Mouse (Mus musculus) left cerebral cortex, postnatal 14 days (tissue): ENCODE results near the gene Pex10. TPM values are rescaled to one million over a fixed set of nuclear protein-coding genes. Genes with fewer than 3 reads are reported as not detected.

Experiments
- DNase-seq, 2 experiments: peaks; one replicate each; pipeline ENCODE4 v3.0.0; 2021 to 2022; ENCODE audit warnings: low spot score in 2 of 2, mixed read lengths in 1 of 2
- intact Hi-C: fragments of 180-260 bp; cut with DNase I; formaldehyde crosslinking; loops from one replicate; pipeline ENCODE4 v1.15.1; 2025
- total RNA-seq, 2 experiments: library from RNA; stranded (reverse); gene quantifications; 2 replicates each; pipeline ENCODE4 v1.2.3; 2021

The Pex10 gene
- total RNA-seq, 2 experiments from 2014 or later = 21.2 to 23.1 TPM

- no peak for DNase-seq
- intact Hi-C loops = no loop called here
Observed at GRCm38 (mm10) chr4:155089241-155089640, 22.4 kb downstream of the Pex10 start.

GRCm38 (mm10) chr4:155090147-155090546 lies 23.3 kb downstream of the Pex10 start:
- no peak for DNase-seq
- intact Hi-C loops = no loop called here

- intact Hi-C loops = no loop called here
- DNase-seq = no peak
Observed at GRCm38 (mm10) chr4:155090688-155091449, 24.1 kb downstream of the Pex10 start.

GRCm38 (mm10) chr4:155092718-155093430 lies 26.1 kb downstream of the Pex10 start:
- intact Hi-C loops = no loop called here
- no peak for DNase-seq

- DNase-seq = no peak
- intact Hi-C loops = no loop called here
Observed at GRCm38 (mm10) chr4:155093431-155094149, 26.8 kb downstream of the Pex10 start.

- intact Hi-C loops = no loop called here
Observed at GRCm38 (mm10) chr4:155094565-155094964, 27.7 kb downstream of the Pex10 start.

GRCm38 (mm10) chr4:155095238-155095900 lies 28.6 kb downstream of the Pex10 start:
- DNase-seq = peak; percentile 93 to 94
- intact Hi-C loops = loop anchor here (1.0 kb wide), 1 partner anchor 154 kb away; the partner anchor contains the start of gene Faap20

More at GRCm38 (mm10) chr4:155094565-155094964, 27.7 kb downstream of the Pex10 start:
- DNase-seq = peak in 1 of 2 experiments; percentile 51

GRCm38 (mm10) chr4:155095967-155096366 lies 29.2 kb downstream of the Pex10 start:
- intact Hi-C loops = loop anchor here (1.0 kb wide), 1 partner anchor 153 kb away; the partner anchor contains the start of gene Faap20
- no peak for DNase-seq

GRCm38 (mm10) chr4:155097452-155097851 lies 30.6 kb downstream of the Pex10 start:
- intact Hi-C loops = no loop called here

GRCm38 (mm10) chr4:155098572-155098971 lies 31.8 kb downstream of the Pex10 start:
- intact Hi-C loops = no loop called here
- no peak for DNase-seq

More at GRCm38 (mm10) chr4:155097452-155097851, 30.6 kb downstream of the Pex10 start:
- DNase-seq = no peak

GRCm38 (mm10) chr4:155107886-155108285 lies 41.1 kb downstream of the Pex10 start:
- no peak for DNase-seq
- intact Hi-C loops = no loop called here

GRCm38 (mm10) chr4:155109471-155109870 lies 42.7 kb downstream of the Pex10 start:
- DNase-seq = no peak
- intact Hi-C loops = no loop called here

GRCm38 (mm10) chr4:155113766-155114410 lies 47.1 kb downstream of the Pex10 start:
- DNase-seq = peak in 1 of 2 experiments; percentile 49
- intact Hi-C loops = no loop called here

- no peak for DNase-seq
- intact Hi-C loops = no loop called here
Observed at GRCm38 (mm10) chr4:155116607-155117006, 49.8 kb downstream of the Pex10 start.

- DNase-seq = no peak
- intact Hi-C loops = no loop called here
Observed at GRCm38 (mm10) chr4:155117396-155117978, 50.7 kb downstream of the Pex10 start.

- intact Hi-C loops = no loop called here
- DNase-seq = no peak
Observed at GRCm38 (mm10) chr4:155118278-155118677, 51.5 kb downstream of the Pex10 start.

GRCm38 (mm10) chr4:155120038-155120437 lies 53.2 kb downstream of the Pex10 start:
- no peak for DNase-seq
- intact Hi-C loops = no loop called here

GRCm38 (mm10) chr4:155120583-155120982 lies 53.8 kb downstream of the Pex10 start:
- no peak for DNase-seq
- intact Hi-C loops = no loop called here

- intact Hi-C loops = no loop called here
- no peak for DNase-seq
Observed at GRCm38 (mm10) chr4:155121222-155121621, 54.4 kb downstream of the Pex10 start.
